Mouse (Mus musculus) midbrain, embryonic 16.5 days (tissue): ENCODE measurements around the gene Cldn16. TPM values are rescaled to one million over a fixed set of nuclear protein-coding genes. Genes with fewer than 3 reads are reported as not detected.

Source experiments
- ATAC-seq: fragments of 200-750 bp; cut with Nextera tagmentation; 2 replicates; pipeline ENCODE4 v1.8.0; 2017; ENCODE audit warnings: moderate TSS enrichment
- H3K27ac ChIP-seq: fragments of 300-500 bp; sonication (generic); 2 replicates; pipeline ENCODE4 v1.5.1; 2014; ENCODE audit warnings: mild to moderate bottlenecking, low read length, mixed read lengths
- H3K27me3 ChIP-seq: fragments of 300-500 bp; sonication (generic); 2 replicates; pipeline ENCODE4 v1.6.1; 2014; ENCODE audit warnings: low read depth, low read length, mixed read lengths; ENCODE audit not compliant: control insufficient read depth, insufficient read depth
- H3K36me3 ChIP-seq: fragments of 300-500 bp; sonication (generic); 2 replicates; pipeline ENCODE4 v1.6.1; 2014; ENCODE audit warnings: mild to moderate bottlenecking, low read length, moderate library complexity, mixed read lengths; ENCODE audit not compliant: control insufficient read depth, insufficient read depth
- H3K4me1 ChIP-seq: fragments of 300-500 bp; sonication (generic); 2 replicates; pipeline ENCODE4 v1.6.1; 2014; ENCODE audit warnings: mild to moderate bottlenecking, low read length, mixed read lengths; ENCODE audit not compliant: control insufficient read depth, insufficient read depth
- H3K4me2 ChIP-seq: fragments of 300-500 bp; sonication (generic); 2 replicates; pipeline ENCODE4 v1.6.1; 2014; ENCODE audit warnings: mild to moderate bottlenecking, low read length, mixed read lengths
- H3K4me3 ChIP-seq: fragments of 300-500 bp; sonication (generic); 2 replicates; pipeline ENCODE4 v1.5.1; 2014; ENCODE audit warnings: low read depth, mild to moderate bottlenecking, low read length, moderate library complexity, mixed read lengths
- H3K9ac ChIP-seq: fragments of 300-500 bp; sonication (generic); 2 replicates; pipeline ENCODE4 v1.6.1; 2014; ENCODE audit warnings: low read depth, low read length, mixed read lengths
- H3K9me3 ChIP-seq: fragments of 300-500 bp; sonication (generic); replicated peaks from 2 replicates; pipeline ENCODE4 v1.6.1; 2014; ENCODE audit warnings: mild to moderate bottlenecking, low read length, mixed read lengths; ENCODE audit not compliant: control insufficient read depth, poor library complexity, severe bottlenecking
- WGBS: fragments of 180-500 bp; shearing (Covaris S2); extraction: QIAGEN DNeasy Blood & Tissue Kit; methylation state at CpG from one replicate; pipeline ENCODE4 v1.1.7; 2014; 5-methylcytosine and 5-hydroxymethylcytosine counted together
- polyA plus RNA-seq: library from polyadenylated mRNA; unstranded; fragments of >200 nt; fragmentation: Nextera tagmentation; extraction: Ambion mirVana; gene quantifications from 2 replicates; pipeline ENCODE4 v1.2.1, GENCODE M21; 2015

The Cldn16 gene
- not detected in 2 replicates for polyA plus RNA-seq

DNA sequence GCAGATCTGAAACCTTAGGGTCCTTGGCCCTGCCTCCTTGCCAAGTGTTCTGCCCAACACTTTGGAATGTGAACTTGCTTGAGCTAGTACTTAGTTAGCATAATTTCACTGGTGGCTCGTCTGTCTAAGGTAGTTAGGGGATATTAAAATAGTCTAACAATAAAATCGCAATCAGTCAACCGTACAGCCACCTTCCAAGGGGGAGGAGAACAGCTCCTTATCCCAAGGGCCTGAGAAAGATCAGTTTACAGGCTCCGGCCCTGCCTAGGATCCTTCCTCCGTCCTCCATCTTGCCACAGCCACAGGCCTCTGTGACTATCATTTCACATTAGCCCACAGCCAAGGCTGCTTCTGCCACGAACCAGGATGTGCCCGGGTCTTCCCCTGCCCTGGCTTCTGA is at the start of gene Cldn16:
Gene Cldn16, plus strand, starts transcription at position 301 of the 400 bp plus-strand sequence.
- Histone ChIP-seq H3K4me3 (no peak within 1 kb of the TSS), H3K36me3 (no peaks in the 10 kb centered on the region), H3K4me1 (no peaks in the 10 kb centered on the region), H3K9me3 (no peaks in the 10 kb centered on the region), H3K9ac (no peak within 1 kb of the TSS), H3K27ac (no peak within 1 kb of the TSS), H3K4me2 (no peak within 1 kb of the TSS), H3K27me3 (no peaks in the 10 kb centered on the region)
- no peak for ATAC-seq
- 78% methylated on average over 7 of the region's 7 CpGs for WGBS

DNA sequence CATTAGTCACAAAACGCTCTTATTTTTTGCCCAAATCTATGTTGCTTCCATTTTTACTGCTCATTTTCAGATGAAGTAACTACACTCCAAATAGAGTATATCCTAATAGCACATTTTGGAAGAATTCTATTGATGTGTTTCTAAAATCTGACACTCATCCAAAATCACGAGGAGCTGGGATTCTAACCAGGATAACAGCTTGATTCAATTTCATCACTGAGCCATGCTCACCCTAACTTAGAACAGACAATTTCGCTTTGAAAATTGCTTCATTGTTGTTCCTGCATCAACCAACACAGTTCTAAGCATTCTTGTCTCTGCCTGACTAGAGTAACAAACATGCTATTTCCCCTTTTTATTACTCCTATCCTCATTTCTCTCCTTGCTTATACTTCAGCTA is 44.3 kb upstream of the Cldn16 start:
- H3K9me3 ChIP-seq = no peaks in the 10 kb centered on the region
- no peak overlapping the region for H3K27ac ChIP-seq
- H3K4me3 ChIP-seq = no peak overlapping the region
- H3K27me3 ChIP-seq = no peaks in the 10 kb centered on the region
- no peak overlapping the region for H3K9ac ChIP-seq
- ATAC-seq = no peak
- H3K36me3 ChIP-seq = no peaks in the 10 kb centered on the region
- WGBS = 88% methylated on average over 3 of the region's 3 CpGs
- no peaks in the 10 kb centered on the region for H3K4me1 ChIP-seq
- no peak overlapping the region for H3K4me2 ChIP-seq

DNA sequence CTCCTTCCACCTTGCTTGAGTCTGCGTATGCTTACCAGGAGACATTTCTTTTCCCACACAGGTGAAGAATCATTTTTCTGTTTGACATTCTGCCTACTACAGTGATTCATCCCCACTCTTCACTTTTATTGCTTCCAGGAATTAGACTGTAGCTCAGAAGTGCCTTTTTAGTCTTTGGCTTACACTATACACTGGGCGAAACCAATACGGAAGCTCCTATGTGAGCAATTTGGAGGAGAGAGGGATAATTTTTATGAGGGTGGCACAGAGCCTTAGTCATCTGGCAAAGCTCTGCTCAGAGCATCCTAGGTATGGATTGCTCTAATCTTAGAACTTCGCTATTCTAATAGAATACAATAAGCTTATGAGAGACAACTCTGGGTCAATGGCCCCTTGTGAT is 40.9 kb upstream of the Cldn16 start:
- ATAC-seq = no peak
- 93% methylated on average over 4 of the region's 4 CpGs for WGBS
- Histone ChIP-seq H3K4me3 (no peak overlapping the region), H3K27ac (no peak overlapping the region), H3K4me2 (no peak overlapping the region), H3K9ac (no peak overlapping the region), H3K9me3 (no peaks in the 10 kb centered on the region), H3K4me1 (no peaks in the 10 kb centered on the region), H3K36me3 (no peaks in the 10 kb centered on the region), H3K27me3 (no peaks in the 10 kb centered on the region)

DNA sequence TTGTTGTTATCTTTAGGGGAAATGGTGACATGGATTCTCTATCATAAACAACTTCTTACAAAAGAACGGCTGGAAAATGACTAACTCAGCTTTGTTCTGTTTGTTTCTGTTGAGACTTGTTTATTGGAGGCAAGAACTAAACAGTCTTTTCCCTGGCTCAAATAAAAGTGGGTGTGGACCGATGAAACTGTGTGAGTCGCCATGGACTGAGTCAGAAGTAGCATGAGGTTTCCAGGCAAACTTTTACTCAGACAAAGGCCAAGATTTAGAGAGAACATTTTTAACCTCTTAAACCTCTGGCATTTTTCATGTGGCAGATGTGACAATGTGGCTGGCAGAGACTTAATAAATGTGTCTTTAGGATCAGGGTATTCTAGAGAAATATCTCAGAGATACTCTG is 32.7 kb upstream of the Cldn16 start:
- Histone ChIP-seq H3K4me2 (no peak overlapping the region), H3K4me3 (no peak overlapping the region), H3K27me3 (no peaks in the 10 kb centered on the region), H3K9ac (no peak overlapping the region), H3K36me3 (no peaks in the 10 kb centered on the region), H3K27ac (no peak overlapping the region), H3K9me3 (no peaks in the 10 kb centered on the region), H3K4me1 (no peaks in the 10 kb centered on the region)
- no peak for ATAC-seq
- 93% methylated on average over 3 of the region's 3 CpGs for WGBS

DNA sequence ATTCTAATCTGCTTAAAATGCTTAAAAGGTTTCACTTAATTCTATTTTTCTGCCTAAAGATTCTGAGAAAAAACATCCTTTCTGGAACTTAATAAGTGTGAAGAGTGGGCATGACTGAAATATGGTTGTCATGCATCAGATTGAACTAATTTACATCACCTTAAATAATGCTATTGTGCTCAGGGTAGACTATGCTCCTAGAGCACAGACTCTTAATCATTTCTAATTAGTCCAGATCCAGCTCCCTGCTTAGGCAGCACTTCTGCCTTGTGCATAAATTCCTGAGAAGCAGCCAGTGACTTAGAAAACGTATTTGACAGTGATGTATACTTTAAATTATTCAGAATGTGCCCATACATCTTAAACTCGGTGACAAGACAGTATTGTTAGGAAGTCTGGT is 29.4 kb upstream of the Cldn16 start:
- Histone ChIP-seq H3K9ac (no peak overlapping the region), H3K27me3 (no peaks in the 10 kb centered on the region), H3K9me3 (no peaks in the 10 kb centered on the region), H3K4me2 (no peak overlapping the region), H3K27ac (no peak overlapping the region), H3K36me3 (no peaks in the 10 kb centered on the region), H3K4me3 (no peak overlapping the region), H3K4me1 (no peaks in the 10 kb centered on the region)
- 26% methylated on average over 2 of the region's 2 CpGs for WGBS
- no peak for ATAC-seq

DNA sequence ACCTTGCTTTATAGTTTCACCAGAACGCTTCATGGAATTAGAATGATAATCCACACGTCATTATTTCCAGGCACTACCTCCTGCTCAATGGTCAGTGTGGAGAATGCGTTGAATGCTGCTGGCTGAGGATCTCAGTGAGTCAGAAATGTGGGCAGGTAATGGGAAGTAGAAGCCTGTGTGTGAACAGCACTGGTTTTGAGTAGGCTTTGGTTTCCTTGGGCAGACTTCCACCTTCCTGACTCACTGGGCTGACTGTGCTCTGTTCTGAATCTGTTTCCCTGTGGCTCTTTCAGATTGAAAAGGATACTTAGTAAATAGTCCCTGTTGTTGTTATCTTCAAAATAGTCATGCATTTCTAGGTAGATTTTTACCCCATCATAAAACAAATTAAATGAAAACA is 22.9 kb upstream of the Cldn16 start:
- Histone ChIP-seq H3K9ac (no peak overlapping the region), H3K9me3 (no peaks in the 10 kb centered on the region), H3K27ac (no peak overlapping the region), H3K36me3 (no peaks in the 10 kb centered on the region), H3K4me2 (no peak overlapping the region), H3K4me1 (no peaks in the 10 kb centered on the region), H3K4me3 (no peak overlapping the region), H3K27me3 (no peaks in the 10 kb centered on the region)
- WGBS = 83% methylated on average over 3 of the region's 3 CpGs
- no peak for ATAC-seq

DNA sequence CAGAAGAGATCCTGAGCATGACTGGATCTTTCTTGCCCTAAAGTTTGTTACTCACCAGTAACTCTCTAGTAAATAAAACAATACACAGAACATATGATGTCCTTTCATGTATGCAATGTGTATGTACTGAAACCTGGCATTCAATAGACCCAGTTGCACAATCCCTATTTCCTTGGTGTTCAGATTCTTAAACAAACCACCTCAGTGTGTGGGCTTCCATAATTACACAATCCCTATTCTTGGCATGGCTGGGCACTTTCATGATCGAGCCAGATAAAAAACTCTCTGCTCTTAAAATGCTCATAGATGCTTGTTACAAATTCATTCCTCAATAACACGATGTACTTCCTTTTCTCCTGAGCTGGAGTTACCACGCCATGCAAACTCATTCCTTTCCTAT is 21.8 kb upstream of the Cldn16 start:
- Histone ChIP-seq H3K9me3 (no peaks in the 10 kb centered on the region), H3K9ac (no peak overlapping the region), H3K4me2 (no peak overlapping the region), H3K36me3 (no peaks in the 10 kb centered on the region), H3K27me3 (no peaks in the 10 kb centered on the region), H3K27ac (no peak overlapping the region), H3K4me1 (no peaks in the 10 kb centered on the region), H3K4me3 (no peak overlapping the region)
- no peak for ATAC-seq
- WGBS = 76% methylated on average over 3 of the region's 3 CpGs

DNA sequence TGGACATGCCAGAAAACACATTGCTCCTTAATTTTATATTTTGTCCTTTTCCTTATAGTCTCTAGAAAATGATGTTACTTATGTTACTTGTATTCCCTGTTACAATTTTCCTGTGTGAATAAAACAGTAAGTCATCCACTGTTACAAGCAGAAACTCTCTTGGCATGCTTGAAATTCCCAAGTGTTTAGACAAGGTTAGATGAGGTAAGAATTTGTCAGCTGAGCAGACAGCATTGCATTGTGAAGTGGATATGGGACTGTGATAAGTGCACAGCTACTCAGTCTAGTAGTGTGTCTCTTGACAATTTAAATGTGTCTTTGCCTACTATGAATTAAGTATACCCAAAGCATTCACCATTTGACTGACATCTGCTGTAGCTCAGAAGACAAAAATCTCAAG is 18.1 kb upstream of the Cldn16 start:
- no peaks in the 10 kb centered on the region for H3K4me1 ChIP-seq
- H3K27me3 ChIP-seq = no peaks in the 10 kb centered on the region
- H3K27ac ChIP-seq = no peak overlapping the region
- H3K36me3 ChIP-seq = no peaks in the 10 kb centered on the region
- no peaks in the 10 kb centered on the region for H3K9me3 ChIP-seq
- no peak overlapping the region for H3K4me3 ChIP-seq
- no peak for ATAC-seq
- no peak overlapping the region for H3K4me2 ChIP-seq
- no peak overlapping the region for H3K9ac ChIP-seq

DNA sequence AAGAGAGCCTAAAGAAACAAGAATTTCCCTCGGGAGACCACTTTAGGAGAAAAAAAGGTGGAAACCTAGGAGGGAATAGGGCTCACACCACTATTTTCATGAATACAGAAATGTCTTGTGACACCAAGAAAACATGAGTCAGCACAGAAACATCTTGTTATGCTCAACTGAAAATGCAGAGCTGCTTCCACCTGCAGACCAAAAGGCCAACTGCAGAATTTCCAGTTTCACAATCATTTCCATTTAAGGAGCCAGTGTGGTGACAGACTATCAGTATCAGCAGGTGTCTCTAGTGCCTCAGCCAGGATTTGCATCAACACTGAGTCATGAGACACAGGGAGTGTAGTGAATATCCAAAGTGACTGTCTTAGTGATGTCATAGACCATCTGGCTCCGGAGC is 15.3 kb upstream of the Cldn16 start:
- H3K9me3 ChIP-seq = no peaks in the 10 kb centered on the region
- WGBS = 70% methylated on average over 2 of the region's 2 CpGs
- peak; percentile 48; the same call in 1 of the 2 replicates for ATAC-seq

DNA sequence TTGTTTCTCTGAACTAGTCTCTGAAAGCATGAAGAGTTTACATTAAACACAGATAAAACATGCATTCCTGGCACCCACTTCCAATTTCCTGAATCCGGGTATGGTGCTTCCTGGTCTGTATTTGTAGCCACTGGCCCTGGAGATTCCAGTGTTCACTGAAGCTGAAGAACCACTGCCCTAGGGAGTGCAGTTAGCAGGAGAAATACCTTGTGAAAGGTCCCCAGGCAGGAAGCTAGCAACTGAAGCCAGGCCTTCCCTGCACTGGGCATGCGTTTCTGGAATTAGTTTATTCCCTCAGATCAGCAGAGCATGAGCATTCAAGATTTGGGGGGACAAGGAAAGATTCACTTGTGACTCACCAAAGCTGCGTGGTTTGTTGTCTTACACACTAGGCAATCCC is 8.8 kb upstream of the Cldn16 start:
- no peak for ATAC-seq
- Histone ChIP-seq H3K4me1 (no peaks in the 10 kb centered on the region), H3K4me3 (no peak overlapping the region), H3K4me2 (no peak overlapping the region), H3K36me3 (no peaks in the 10 kb centered on the region), H3K27me3 (no peaks in the 10 kb centered on the region), H3K9me3 (no peaks in the 10 kb centered on the region), H3K27ac (no peak overlapping the region), H3K9ac (no peak overlapping the region)
- WGBS = 69% methylated on average over 3 of the region's 3 CpGs

More for the DNA sequence above, 15.3 kb upstream of the Cldn16 start:
- Histone ChIP-seq H3K4me2 (no peak overlapping the region), H3K4me3 (no peak overlapping the region), H3K4me1 (no peaks in the 10 kb centered on the region), H3K27me3 (no peaks in the 10 kb centered on the region), H3K9ac (no peak overlapping the region), H3K36me3 (no peaks in the 10 kb centered on the region), H3K27ac (no peak overlapping the region)
